Mouse (Mus musculus) limb, embryonic 15.5 days (tissue): Measurements from ENCODE around the gene Txnl4b. TPM values are rescaled to one million over a fixed set of nuclear protein-coding genes. Genes with fewer than 3 reads are reported as not detected.

Experiments
- ATAC-seq: fragments of 200-750 bp; cut with Nextera tagmentation; 2 replicates; pipeline ENCODE4 v1.8.0; 2017; ENCODE audit warnings: low read depth, moderate TSS enrichment; ENCODE audit not compliant: insufficient number of reproducible peaks, low FRiP score, low TSS enrichment
- H3K27ac ChIP-seq: fragments of 300-500 bp; sonication (generic); 2 replicates; pipeline ENCODE4 v1.5.1; 2015; ENCODE audit warnings: moderate library complexity, mild to moderate bottlenecking, inconsistent platforms
- H3K27me3 ChIP-seq: fragments of 300-500 bp; sonication (generic); 2 replicates; pipeline ENCODE4 v1.6.1; 2015; ENCODE audit warnings: inconsistent platforms
- H3K36me3 ChIP-seq: fragments of 300-500 bp; sonication (generic); 2 replicates; pipeline ENCODE4 v1.6.1; 2015; ENCODE audit warnings: inconsistent platforms
- H3K4me1 ChIP-seq: fragments of 300-500 bp; sonication (generic); 2 replicates; pipeline ENCODE4 v1.6.1; 2015; ENCODE audit warnings: inconsistent platforms
- H3K4me2 ChIP-seq: fragments of 300-500 bp; sonication (generic); 2 replicates; pipeline ENCODE4 v1.6.1; 2015; ENCODE audit warnings: mild to moderate bottlenecking, inconsistent platforms
- H3K4me3 ChIP-seq: fragments of 300-500 bp; sonication (generic); 2 replicates; pipeline ENCODE4 v1.5.1; 2015; ENCODE audit warnings: mild to moderate bottlenecking, inconsistent platforms
- H3K9ac ChIP-seq: fragments of 300-500 bp; sonication (generic); 2 replicates; pipeline ENCODE4 v1.6.1; 2015; ENCODE audit warnings: inconsistent platforms
- H3K9me3 ChIP-seq: fragments of 300-500 bp; sonication (generic); 2 replicates; pipeline ENCODE4 v1.6.1; 2016; ENCODE audit warnings: inconsistent platforms
- WGBS: fragments of 180-500 bp; shearing (Covaris S2); methylation state at CpG from one replicate; pipeline ENCODE4 v1.1.7; 2015; 5-methylcytosine and 5-hydroxymethylcytosine counted together
- polyA plus RNA-seq: library from polyadenylated mRNA; unstranded; fragments of >200 nt; fragmentation: Nextera tagmentation; extraction: Ambion mirVana; gene quantifications from 2 replicates; pipeline ENCODE4 v1.2.1, GENCODE M21; 2015

The Txnl4b gene
- polyA plus RNA-seq = 22.0 and 23.8 TPM in 2 replicates

DNA sequence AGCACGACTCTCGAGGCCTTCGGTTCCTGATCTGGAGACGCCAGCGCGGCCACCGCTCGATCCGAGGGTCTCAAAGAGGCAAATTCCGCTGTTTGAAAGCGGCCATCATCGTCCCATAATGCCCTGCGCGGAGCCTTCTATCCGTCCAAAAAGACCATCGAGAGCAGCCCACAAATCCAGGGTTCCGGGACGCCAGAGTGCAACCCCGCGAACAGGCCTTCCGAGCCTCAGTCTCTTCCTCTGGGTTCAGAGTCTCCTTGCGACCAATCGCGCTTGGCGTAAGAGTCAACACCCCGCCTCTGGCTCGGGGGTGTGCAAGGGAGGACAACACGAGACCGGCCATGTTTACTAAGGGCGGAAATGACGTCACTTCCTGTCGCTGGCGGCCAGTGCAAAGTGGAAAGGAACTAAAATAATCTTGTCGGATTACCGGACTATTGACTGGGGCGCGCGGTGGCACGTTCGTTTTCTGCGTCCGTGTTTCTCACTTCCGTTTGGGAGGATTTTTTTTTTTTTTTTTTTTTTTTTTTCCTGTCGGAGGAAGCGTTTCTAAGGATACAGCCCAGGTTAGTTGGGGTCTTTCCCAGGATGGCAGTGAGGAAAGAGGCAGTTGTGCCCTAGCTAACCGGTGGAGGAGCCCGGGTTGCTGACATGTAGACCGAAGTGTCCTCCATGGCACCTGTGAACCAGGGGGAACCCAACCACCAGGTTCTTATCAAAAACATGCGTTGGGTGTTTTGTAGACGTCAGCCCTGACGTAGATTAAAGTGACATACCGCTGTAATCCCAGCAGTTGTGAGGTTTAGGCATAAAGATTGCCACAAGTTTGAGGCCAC is at the start of gene Txnl4b, which contains the start of gene Dhx38:
Txnl4b (plus strand) TSS at position 395 of the 836 bp plus-strand sequence.
Dhx38 (minus strand) TSS at position 364 of the 836 bp plus-strand sequence.
- H3K4me3 ChIP-seq = peak within 1 kb of the TSS; percentile 67
- ATAC-seq = peak; percentile 100
- no peaks in the 10 kb centered on the region for H3K27me3 ChIP-seq
- no peaks in the 10 kb centered on the region for H3K9me3 ChIP-seq
- H3K4me2 ChIP-seq = peak within 1 kb of the TSS; percentile 83
- H3K27ac ChIP-seq = peak within 1 kb of the TSS; percentile 92
- under 1% methylated on average over 52 of the region's 52 CpGs for WGBS
- H3K9ac ChIP-seq = peak within 1 kb of the TSS; percentile 78
- peaks cover 36% of the 10 kb centered on the region for H3K36me3 ChIP-seq
- H3K4me1 ChIP-seq = peaks cover 17% of the 10 kb centered on the region

DNA sequence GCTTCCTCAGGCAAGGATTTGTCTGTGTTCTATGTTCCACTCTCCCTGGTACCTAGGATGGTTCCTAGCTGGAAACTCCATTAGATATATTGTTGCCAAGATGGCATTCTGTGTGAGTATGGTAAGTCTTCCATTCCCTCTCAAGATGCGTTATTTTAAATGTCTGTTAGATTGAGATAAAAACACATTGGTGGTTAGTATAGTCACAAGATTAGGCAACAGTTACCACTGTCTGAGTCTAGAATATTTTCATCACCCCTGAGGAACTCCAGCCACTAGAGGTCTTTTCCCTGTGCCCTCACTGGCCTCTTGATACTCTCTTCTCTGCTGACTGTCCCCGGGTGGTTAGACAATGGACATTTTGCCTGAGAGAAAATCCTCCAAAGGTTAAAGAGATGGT is 41.7 kb upstream of the Txnl4b start:
- no peak overlapping the region for H3K4me3 ChIP-seq
- ATAC-seq = no peak
- no peaks in the 10 kb centered on the region for H3K4me1 ChIP-seq
- no peaks in the 10 kb centered on the region for H3K27me3 ChIP-seq
- no peaks in the 10 kb centered on the region for H3K9me3 ChIP-seq
- no peak overlapping the region for H3K9ac ChIP-seq
- H3K27ac ChIP-seq = no peak overlapping the region
- H3K4me2 ChIP-seq = no peak overlapping the region
- no peaks in the 10 kb centered on the region for H3K36me3 ChIP-seq
- 92% methylated on average over 2 of the region's 2 CpGs for WGBS

DNA sequence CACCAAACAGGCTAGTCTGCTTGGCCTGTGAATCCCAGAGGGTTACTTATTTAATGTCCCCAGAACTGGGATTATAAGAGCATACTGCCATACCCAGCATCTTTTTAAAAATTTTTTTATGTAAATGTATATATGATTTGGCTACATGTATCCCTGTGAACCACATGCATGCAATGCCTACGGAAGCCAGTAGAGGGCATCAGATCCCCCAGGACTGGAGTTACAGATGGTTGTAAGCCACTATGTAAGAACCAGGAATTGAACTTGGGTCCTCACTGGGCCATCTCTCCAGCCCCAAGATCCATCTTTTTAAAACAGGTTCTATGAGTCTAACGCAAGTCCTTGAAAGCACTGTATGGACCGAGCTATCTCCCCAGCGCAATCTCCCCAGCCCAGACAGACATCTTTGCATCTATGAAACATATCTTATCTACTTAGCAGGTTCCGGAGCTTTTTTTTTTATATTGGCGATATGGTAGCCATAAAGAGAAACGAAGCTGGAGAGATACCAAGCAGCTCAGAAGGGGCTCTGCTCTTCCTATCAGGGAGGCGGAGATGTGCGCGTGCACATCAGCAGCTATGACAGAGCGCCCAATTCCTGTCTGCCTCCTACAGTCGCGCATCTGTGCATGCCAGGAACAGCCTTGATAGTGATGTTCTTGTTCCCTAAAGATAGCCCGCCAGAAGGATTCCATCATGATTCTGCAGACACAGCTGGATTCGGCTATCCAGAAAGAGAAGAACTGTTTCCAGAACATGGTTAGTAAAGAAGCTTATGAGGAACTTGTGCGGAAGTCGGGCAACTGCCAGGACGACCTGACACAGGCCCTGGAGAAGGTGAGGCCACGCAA is 30.3 kb upstream of the Txnl4b start:
- H3K36me3 ChIP-seq = no peaks in the 10 kb centered on the region
- WGBS = 88% methylated on average over 19 of the region's 19 CpGs
- H3K27me3 ChIP-seq = no peaks in the 10 kb centered on the region
- no peak overlapping the region for H3K4me2 ChIP-seq
- H3K4me1 ChIP-seq = no peaks in the 10 kb centered on the region
- no peak overlapping the region for H3K9ac ChIP-seq
- H3K4me3 ChIP-seq = no peak overlapping the region
- H3K27ac ChIP-seq = no peak overlapping the region
- no peak for ATAC-seq
- H3K9me3 ChIP-seq = no peaks in the 10 kb centered on the region

DNA sequence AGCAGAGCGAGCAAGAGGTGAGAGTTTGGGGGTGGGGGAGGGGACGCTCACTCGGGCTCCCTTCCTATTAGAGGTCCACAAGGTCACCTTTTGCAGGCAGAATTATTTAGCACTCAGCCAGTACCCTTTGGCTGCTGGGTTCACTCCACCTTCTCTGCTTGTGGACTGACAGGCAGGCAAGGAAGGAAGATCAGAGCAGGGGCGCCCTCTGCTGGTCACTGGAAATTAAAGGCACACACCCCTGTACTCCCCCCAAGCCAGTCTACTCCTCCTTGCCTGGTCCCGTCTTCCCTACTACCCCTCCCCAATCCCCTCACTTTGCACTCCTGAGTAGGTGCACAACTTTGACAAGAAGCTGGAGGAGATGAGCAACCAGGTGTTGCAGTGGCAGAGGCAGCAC is 29.0 kb upstream of the Txnl4b start:
- no peaks in the 10 kb centered on the region; the same call in 1 of the 2 replicates for H3K4me1 ChIP-seq
- H3K27me3 ChIP-seq = no peaks in the 10 kb centered on the region
- ATAC-seq = peak; percentile 71; the same call in 1 of the 2 replicates
- peak overlapping the region; percentile 19; the same call in 1 of the 2 replicates for H3K4me2 ChIP-seq
- WGBS = 3% methylated on average over 5 of the region's 5 CpGs
- no peak overlapping the region for H3K27ac ChIP-seq
- H3K36me3 ChIP-seq = no peaks in the 10 kb centered on the region
- no peaks in the 10 kb centered on the region for H3K9me3 ChIP-seq
- no peak overlapping the region for H3K9ac ChIP-seq
- H3K4me3 ChIP-seq = peak overlapping the region; percentile 13; the same call in 1 of the 2 replicates

DNA sequence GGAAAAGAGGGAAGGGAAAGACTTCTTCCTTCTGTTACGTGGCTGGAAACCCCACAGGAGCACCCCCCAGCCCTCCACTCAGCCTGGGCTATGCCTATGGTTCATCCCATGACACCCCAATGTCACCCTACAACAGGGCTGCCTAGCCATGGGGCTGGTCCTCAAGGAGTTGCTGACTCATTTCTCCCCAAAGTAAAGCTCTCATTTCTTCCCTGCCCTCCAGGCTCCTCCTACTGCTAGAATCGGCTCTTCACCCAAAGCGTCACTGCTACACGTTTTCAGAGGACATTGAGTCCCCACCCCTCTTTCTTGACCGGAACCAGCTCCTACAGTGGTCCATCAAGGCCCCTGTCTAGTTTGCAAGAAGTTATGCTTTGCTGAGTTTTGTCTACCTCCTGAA is 23.5 kb upstream of the Txnl4b start:
- Histone ChIP-seq H3K9me3 (no peaks in the 10 kb centered on the region), H3K27ac (peak overlapping the region; percentile 83), H3K36me3 (peaks cover 13% of the 10 kb centered on the region), H3K4me2 (no peak overlapping the region), H3K9ac (no peak overlapping the region), H3K4me3 (no peak overlapping the region), H3K4me1 (peaks cover 22% of the 10 kb centered on the region), H3K27me3 (no peaks in the 10 kb centered on the region)
- no peak for ATAC-seq
- WGBS = 55% methylated on average over 5 of the region's 5 CpGs

DNA sequence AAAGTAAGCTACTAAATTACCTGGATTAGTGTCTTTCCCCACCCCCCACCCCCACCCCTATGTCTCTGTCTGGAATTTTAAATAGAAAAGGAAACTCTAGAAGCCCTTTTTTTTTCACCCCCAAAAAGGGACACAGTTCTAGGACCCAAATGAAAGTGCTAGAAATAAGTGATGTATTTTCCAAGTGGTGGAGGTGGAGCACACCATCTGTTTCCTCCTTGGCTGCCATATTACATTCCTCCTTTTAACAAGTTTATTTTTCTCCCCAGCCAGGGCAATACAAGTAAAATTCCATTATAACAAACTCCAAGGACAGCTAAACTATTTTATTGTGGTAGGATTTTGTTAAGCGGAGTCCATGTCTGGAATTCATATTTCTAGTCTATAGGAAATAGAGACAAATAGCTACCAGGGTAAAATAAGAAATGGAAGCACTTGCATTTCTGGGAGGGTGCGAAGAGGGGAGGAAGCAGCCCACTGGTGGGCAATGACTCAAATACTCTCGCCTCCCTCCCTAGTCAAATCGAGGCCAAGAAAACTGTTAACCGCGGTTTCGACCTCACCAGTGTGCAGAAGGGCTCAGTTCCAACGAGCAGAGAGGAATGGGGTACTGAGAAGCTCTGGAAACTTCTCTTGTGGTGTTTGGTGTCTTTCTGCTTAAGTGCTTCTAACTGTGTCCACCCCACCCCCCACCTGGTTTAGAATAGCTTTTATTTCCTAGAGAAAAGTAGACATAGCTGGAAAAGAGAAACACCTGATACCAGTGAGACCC is 22.8 kb upstream of the Txnl4b start:
- no peak overlapping the region for H3K4me3 ChIP-seq
- peak overlapping the region; percentile 83 for H3K27ac ChIP-seq
- peak; percentile 55 for ATAC-seq
- H3K9me3 ChIP-seq = no peaks in the 10 kb centered on the region
- H3K4me1 ChIP-seq = peaks cover 22% of the 10 kb centered on the region
- H3K4me2 ChIP-seq = no peak overlapping the region
- no peaks in the 10 kb centered on the region for H3K27me3 ChIP-seq
- no peak overlapping the region for H3K9ac ChIP-seq
- H3K36me3 ChIP-seq = peaks cover 20% of the 10 kb centered on the region
- 36% methylated on average over 8 of the region's 8 CpGs for WGBS

DNA sequence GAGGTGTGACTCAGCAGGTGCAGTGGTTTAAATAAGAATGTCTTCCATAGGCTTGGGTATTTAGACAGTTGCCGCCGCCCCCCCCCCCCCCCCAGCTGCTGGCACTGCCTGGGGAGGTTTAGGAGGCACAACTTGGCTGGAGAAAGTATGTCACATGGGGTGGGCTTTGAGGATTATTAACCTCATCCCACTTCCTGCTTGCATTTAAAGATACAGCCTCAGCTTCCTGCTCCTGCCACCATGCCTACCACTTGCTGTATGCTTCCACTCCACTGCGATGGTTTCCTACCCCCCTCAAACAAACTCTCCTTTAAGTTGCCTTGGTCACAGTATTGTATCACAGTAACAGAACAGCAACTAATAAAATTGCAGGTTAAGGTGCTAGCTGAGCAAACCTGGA is 21.6 kb upstream of the Txnl4b start:
- Histone ChIP-seq H3K9ac (no peak overlapping the region), H3K27ac (peak overlapping the region; percentile 73), H3K9me3 (no peaks in the 10 kb centered on the region), H3K27me3 (no peaks in the 10 kb centered on the region), H3K36me3 (peaks cover 32% of the 10 kb centered on the region), H3K4me2 (no peak overlapping the region), H3K4me3 (no peak overlapping the region), H3K4me1 (peaks cover 22% of the 10 kb centered on the region)
- no peak for ATAC-seq
- 39% methylated on average over 3 of the region's 3 CpGs for WGBS

DNA sequence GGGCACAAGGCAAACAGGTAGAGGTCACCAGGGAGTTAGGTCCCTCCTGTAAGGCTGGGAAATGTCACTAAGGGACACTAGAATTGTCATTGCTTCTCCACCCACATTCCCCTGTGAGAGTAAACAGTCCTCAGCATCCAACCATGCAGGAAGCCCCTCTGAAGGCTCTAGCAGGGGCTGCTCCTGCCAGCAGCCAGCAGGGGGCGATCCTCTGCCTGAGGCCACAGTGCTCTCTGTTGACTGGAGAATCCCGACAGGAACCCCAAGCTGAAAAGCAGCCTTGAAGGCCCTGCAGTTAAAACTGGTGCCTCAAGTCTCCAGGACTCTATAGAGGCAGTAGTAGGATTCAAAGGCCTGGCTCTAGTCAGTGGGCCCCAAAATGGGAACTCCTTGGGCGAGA is 14.0 kb upstream of the Txnl4b start:
- no peaks in the 10 kb centered on the region for H3K9me3 ChIP-seq
- no peaks in the 10 kb centered on the region for H3K27me3 ChIP-seq

DNA sequence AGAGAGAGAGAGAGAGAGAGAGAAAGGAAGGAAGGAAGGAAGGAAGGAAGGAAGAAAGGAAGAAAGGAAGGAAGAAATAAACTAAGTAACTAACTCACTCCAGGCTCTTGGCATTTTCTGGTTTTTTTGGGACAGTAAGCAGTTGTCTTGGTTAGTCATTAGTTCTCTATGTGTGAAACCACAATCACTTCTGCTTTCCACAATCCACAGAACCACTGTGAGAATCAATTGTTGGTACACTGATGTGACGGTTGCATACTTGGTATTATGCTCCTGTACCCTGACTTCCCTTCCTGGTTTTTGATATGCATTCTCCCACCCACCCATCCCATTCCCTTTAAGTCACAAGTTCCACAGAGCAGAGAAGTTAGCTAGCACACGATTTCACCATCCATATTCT is 1.8 kb upstream of the Txnl4b start:
- Histone ChIP-seq H3K27ac (no peak overlapping the region), H3K9ac (no peak overlapping the region), H3K9me3 (no peaks in the 10 kb centered on the region), H3K36me3 (peaks cover 38% of the 10 kb centered on the region), H3K4me2 (no peak overlapping the region), H3K4me1 (peaks cover 17% of the 10 kb centered on the region), H3K27me3 (no peaks in the 10 kb centered on the region), H3K4me3 (no peak overlapping the region)
- ATAC-seq = no peak
- 71% methylated on average over 2 of the region's 2 CpGs for WGBS

More for the DNA sequence above, 14.0 kb upstream of the Txnl4b start:
- no peak overlapping the region for H3K4me2 ChIP-seq
- H3K4me3 ChIP-seq = no peak overlapping the region
- H3K36me3 ChIP-seq = peaks cover 99% of the 10 kb centered on the region
- ATAC-seq = no peak
- H3K27ac ChIP-seq = no peak overlapping the region
- no peak overlapping the region for H3K9ac ChIP-seq
- 42% methylated on average over 3 of the region's 3 CpGs for WGBS
- no peaks in the 10 kb centered on the region for H3K4me1 ChIP-seq

DNA sequence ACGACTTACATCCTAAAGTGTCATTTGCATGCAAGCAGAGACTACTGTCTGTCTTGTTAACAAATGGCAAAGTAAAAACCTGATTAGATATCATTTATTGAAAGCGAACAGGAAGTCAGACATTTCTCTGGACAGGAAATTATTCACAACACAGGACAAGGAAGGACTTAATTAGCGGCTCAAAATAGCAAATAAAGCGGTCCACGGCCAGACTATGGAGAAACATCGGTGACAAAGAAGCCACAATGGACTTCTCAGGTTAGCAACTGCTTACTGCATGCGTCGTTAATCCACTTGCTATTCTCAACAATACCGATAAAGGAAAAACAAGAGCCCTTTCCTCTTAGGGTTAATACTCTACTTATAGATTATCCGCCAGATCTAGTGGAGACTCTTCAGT is 926 bp upstream of the Txnl4b start:
- H3K4me2 ChIP-seq = peak overlapping the region; percentile 83
- peaks cover 36% of the 10 kb centered on the region for H3K36me3 ChIP-seq
- WGBS = 5% methylated on average over 10 of the region's 10 CpGs
- peak overlapping the region; percentile 78 for H3K9ac ChIP-seq
- no peaks in the 10 kb centered on the region for H3K27me3 ChIP-seq
- no peaks in the 10 kb centered on the region for H3K9me3 ChIP-seq
- H3K27ac ChIP-seq = peak overlapping the region; percentile 92
- H3K4me3 ChIP-seq = peak overlapping the region; percentile 67
- peaks cover 17% of the 10 kb centered on the region for H3K4me1 ChIP-seq
- no peak for ATAC-seq

DNA sequence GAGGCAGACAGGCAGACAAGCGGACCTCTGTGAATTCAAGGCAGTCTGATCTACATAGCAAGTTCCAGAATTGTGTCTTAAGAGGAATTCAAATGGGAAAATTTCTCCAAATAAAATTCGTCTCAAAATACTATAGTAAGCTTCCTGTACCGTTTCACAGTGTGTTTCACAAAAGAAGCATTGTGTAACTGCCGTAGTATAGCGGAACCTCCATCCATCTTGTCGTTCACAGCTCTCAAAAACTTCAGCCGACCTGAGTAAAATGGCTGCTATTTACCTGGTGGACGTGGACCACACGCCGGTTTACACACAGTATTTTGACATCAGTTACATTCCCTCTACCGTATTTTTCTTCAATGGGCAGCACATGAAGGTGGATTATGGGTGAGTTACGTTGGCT is 5.4 kb downstream of the Txnl4b start:
- H3K9me3 ChIP-seq = no peaks in the 10 kb centered on the region
- ATAC-seq = no peak
- WGBS = 88% methylated on average over 12 of the region's 12 CpGs
- no peak overlapping the region for H3K4me2 ChIP-seq
- peaks cover 8% of the 10 kb centered on the region for H3K4me1 ChIP-seq
- no peak overlapping the region for H3K9ac ChIP-seq
- H3K27me3 ChIP-seq = no peaks in the 10 kb centered on the region
- H3K27ac ChIP-seq = no peak overlapping the region
- H3K36me3 ChIP-seq = peaks cover 37% of the 10 kb centered on the region
- no peak overlapping the region for H3K4me3 ChIP-seq
